Mouse (Mus musculus): ENCODE data around the gene Lmbrd2. TPM values are rescaled to one million over a fixed set of nuclear protein-coding genes. Genes with fewer than 3 reads are reported as not detected.
"Not testable (repeated sequence)": the region's sequence is repeated elsewhere in the genome, so short reads cannot be mapped to it uniquely, and the experiment has no call there.

Lmbrd2 gene
- polyA plus RNA-seq, 1 experiment from 2014 or later = 7.9 TPM

DNA sequence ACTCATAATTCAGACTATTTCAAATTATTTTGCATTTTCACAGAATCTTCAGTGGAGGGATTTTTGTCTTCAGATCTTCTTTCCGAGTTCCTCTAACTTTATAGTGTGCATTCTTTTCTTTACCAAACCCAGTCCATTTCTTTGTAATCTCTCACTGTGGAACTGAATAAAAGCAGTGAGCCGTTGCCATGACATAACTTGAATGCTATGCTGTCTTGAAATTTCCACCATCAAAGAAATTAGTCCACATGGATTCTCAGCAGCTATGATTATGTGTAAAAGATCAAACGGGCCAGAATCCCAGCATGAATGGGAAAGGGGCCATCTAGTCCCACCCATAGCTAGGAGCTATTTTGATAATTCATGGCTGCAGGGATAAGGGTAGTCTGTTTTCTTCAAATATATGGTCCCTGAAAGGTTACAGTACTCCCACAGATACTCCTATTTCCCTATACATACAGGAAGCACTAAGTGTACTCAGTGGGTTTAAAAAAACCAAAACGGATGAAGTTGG is 22.3 kb downstream of the Lmbrd2 start:
- H3K36me3 ChIP-seq (ENCODE audit: control insufficient read depth, insufficient read depth, low read length) = peaks cover 13% of the 10 kb centered on the region; the same call in 1 of the 2 replicates
- no peak for ATAC-seq (ENCODE audit: insufficient number of reproducible peaks, insufficient read depth, low FRiP score, low read depth)
- H3K4me1 ChIP-seq (ENCODE audit: control insufficient read depth, insufficient read depth, low read length) = no peaks in the 10 kb centered on the region
- 84% methylated on average over 4 of the region's 4 CpGs for WGBS
- H3K4me2 ChIP-seq (replicated peaks; ENCODE audit: low read depth, low read length) = no peak overlapping the region
- H3K9me3 ChIP-seq (ENCODE audit: control insufficient read depth, low read depth, low read length) = no peaks in the 10 kb centered on the region
- no peak overlapping the region for H3K4me3 ChIP-seq (ENCODE audit: low read depth, low read length)
- no peak overlapping the region for H3K9ac ChIP-seq (replicated peaks; ENCODE audit: low read depth, low read length)
- H3K27ac ChIP-seq (ENCODE audit: low read length) = no peak overlapping the region
- H3K27me3 ChIP-seq (ENCODE audit: control insufficient read depth, insufficient read depth, low read length) = no peaks in the 10 kb centered on the region

- H3K9me3 ChIP-seq (ENCODE audit: control insufficient read depth, low read depth, low read length) = no peaks in the 10 kb centered on the region
- peaks cover 10% of the 10 kb centered on the region for H3K36me3 ChIP-seq (ENCODE audit: control insufficient read depth, insufficient read depth, low read length)
- H3K4me2 ChIP-seq (replicated peaks; ENCODE audit: low read depth, low read length) = no peak overlapping the region
- no peak for ATAC-seq (ENCODE audit: insufficient number of reproducible peaks, insufficient read depth, low FRiP score, low read depth)
- no peaks in the 10 kb centered on the region for H3K4me1 ChIP-seq (ENCODE audit: control insufficient read depth, insufficient read depth, low read length)
- H3K27me3 ChIP-seq (ENCODE audit: control insufficient read depth, insufficient read depth, low read length) = no peaks in the 10 kb centered on the region
- 68% methylated on average over 6 of the region's 6 CpGs for WGBS
- no peak overlapping the region for H3K4me3 ChIP-seq (ENCODE audit: low read depth, low read length)
- H3K9ac ChIP-seq (replicated peaks; ENCODE audit: low read depth, low read length) = no peak overlapping the region
- H3K27ac ChIP-seq (ENCODE audit: low read length) = no peak overlapping the region
Observed at GRCm38 (mm10) chr15:9164125-9164524, 23.8 kb downstream of the Lmbrd2 start.

- Histone ChIP-seq H3K9ac (replicated peaks; ENCODE audit: low read depth, low read length) (no peak overlapping the region), H3K9me3 (ENCODE audit: control insufficient read depth, low read depth, low read length) (no peaks in the 10 kb centered on the region), H3K4me1 (ENCODE audit: control insufficient read depth, insufficient read depth, low read length) (no peaks in the 10 kb centered on the region), H3K27me3 (ENCODE audit: control insufficient read depth, insufficient read depth, low read length) (no peaks in the 10 kb centered on the region), H3K27ac (ENCODE audit: low read length) (no peak overlapping the region), H3K4me3 (ENCODE audit: low read depth, low read length) (no peak overlapping the region), H3K4me2 (replicated peaks; ENCODE audit: low read depth, low read length) (no peak overlapping the region), H3K36me3 (ENCODE audit: control insufficient read depth, insufficient read depth, low read length) (peaks cover 19% of the 10 kb centered on the region)
- WGBS = 83% methylated on average over 3 of the region's 3 CpGs
- no peak for ATAC-seq (ENCODE audit: insufficient number of reproducible peaks, insufficient read depth, low FRiP score, low read depth)
Observed at GRCm38 (mm10) chr15:9177038-9177437, 36.7 kb downstream of the Lmbrd2 start.

GRCm38 (mm10) chr15:9183995-9184394 is 43.6 kb downstream of the Lmbrd2 start:
- Histone ChIP-seq H3K36me3 (ENCODE audit: control insufficient read depth, insufficient read depth, low read length) (peaks cover 15% of the 10 kb centered on the region), H3K4me2 (replicated peaks; ENCODE audit: low read depth, low read length) (no peak overlapping the region), H3K27ac (ENCODE audit: low read length) (no peak overlapping the region), H3K27me3 (ENCODE audit: control insufficient read depth, insufficient read depth, low read length) (no peaks in the 10 kb centered on the region), H3K4me3 (ENCODE audit: low read depth, low read length) (no peak overlapping the region), H3K9me3 (ENCODE audit: control insufficient read depth, low read depth, low read length) (no peaks in the 10 kb centered on the region), H3K4me1 (ENCODE audit: control insufficient read depth, insufficient read depth, low read length) (no peaks in the 10 kb centered on the region), H3K9ac (replicated peaks; ENCODE audit: low read depth, low read length) (no peak overlapping the region)
- no peak for ATAC-seq (ENCODE audit: insufficient number of reproducible peaks, insufficient read depth, low FRiP score, low read depth)
- 94% methylated on average over 5 of the region's 5 CpGs for WGBS

GRCm38 (mm10) chr15:9189796-9190195 is 49.4 kb downstream of the Lmbrd2 start:
- H3K4me1 ChIP-seq (ENCODE audit: control insufficient read depth, insufficient read depth, low read length) = no peaks in the 10 kb centered on the region
- no peak for ATAC-seq (ENCODE audit: insufficient number of reproducible peaks, insufficient read depth, low FRiP score, low read depth)
- no peaks in the 10 kb centered on the region for H3K9me3 ChIP-seq (ENCODE audit: control insufficient read depth, low read depth, low read length)
- H3K9ac ChIP-seq (replicated peaks; ENCODE audit: low read depth, low read length) = no peak overlapping the region
- H3K27me3 ChIP-seq (ENCODE audit: control insufficient read depth, insufficient read depth, low read length) = no peaks in the 10 kb centered on the region
- H3K27ac ChIP-seq (ENCODE audit: low read length) = no peak overlapping the region
- H3K4me2 ChIP-seq (replicated peaks; ENCODE audit: low read depth, low read length) = no peak overlapping the region
- no peak overlapping the region for H3K4me3 ChIP-seq (ENCODE audit: low read depth, low read length)
- WGBS = 95% methylated on average over 2 of the region's 2 CpGs
- H3K36me3 ChIP-seq (ENCODE audit: control insufficient read depth, insufficient read depth, low read length) = peaks cover 16% of the 10 kb centered on the region

DNA sequence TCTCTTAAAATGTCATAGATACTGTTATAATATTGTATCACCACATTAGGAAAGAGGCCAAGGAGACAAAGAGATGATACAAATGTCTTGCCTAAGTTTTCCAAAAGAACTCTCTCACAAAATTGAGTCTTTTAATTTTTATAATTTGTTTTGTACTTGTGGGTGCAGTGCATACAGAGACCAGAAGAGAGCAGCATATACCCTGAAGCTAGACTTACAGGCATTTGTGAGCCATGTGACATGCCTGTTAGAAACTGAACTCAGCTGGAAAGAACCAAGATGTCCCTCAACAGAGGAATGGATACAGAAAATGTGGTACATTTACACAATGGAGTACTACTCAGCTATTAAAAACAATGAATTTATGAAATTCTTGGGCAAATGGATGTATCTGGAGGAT is 52.3 kb downstream of the Lmbrd2 start:
- H3K27me3 ChIP-seq (ENCODE audit: control insufficient read depth, insufficient read depth, low read length); H3K4me3 ChIP-seq (ENCODE audit: low read depth, low read length); H3K27ac ChIP-seq (ENCODE audit: low read length); H3K9me3 ChIP-seq (ENCODE audit: control insufficient read depth, low read depth, low read length); H3K4me2 ChIP-seq (replicated peaks; ENCODE audit: low read depth, low read length); H3K36me3 ChIP-seq (ENCODE audit: control insufficient read depth, insufficient read depth, low read length); H3K9ac ChIP-seq (replicated peaks; ENCODE audit: low read depth, low read length); ATAC-seq (ENCODE audit: insufficient number of reproducible peaks, insufficient read depth, low FRiP score, low read depth); H3K4me1 ChIP-seq (ENCODE audit: control insufficient read depth, insufficient read depth, low read length): not testable (repeated sequence)

DNA sequence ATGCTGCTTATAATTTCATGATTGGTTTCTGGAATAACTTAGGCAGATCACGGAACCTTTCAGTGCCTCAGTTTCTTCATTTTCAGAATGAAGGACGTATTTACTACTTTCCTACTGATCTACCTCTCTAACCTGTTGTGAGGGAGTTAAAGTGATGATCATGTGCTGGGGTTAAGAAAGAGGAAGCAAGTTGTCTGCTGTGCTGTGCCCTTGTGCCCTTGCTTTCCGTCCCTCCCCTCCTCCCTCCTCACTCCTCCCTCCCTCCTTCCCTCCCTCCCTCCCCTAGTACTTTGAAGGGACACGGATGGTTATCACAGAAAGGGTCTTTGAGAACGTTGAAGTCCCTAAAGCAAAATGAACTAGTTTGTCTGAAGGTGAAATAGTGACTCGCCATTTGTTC is 58.1 kb downstream of the Lmbrd2 start:
- Histone ChIP-seq H3K4me3 (ENCODE audit: low read depth, low read length) (no peak overlapping the region), H3K27me3 (ENCODE audit: control insufficient read depth, insufficient read depth, low read length) (no peaks in the 10 kb centered on the region), H3K4me2 (replicated peaks; ENCODE audit: low read depth, low read length) (no peak overlapping the region), H3K36me3 (ENCODE audit: control insufficient read depth, insufficient read depth, low read length) (peaks cover 6% of the 10 kb centered on the region), H3K4me1 (ENCODE audit: control insufficient read depth, insufficient read depth, low read length) (no peaks in the 10 kb centered on the region), H3K9ac (replicated peaks; ENCODE audit: low read depth, low read length) (no peak overlapping the region), H3K9me3 (ENCODE audit: control insufficient read depth, low read depth, low read length) (no peaks in the 10 kb centered on the region), H3K27ac (ENCODE audit: low read length) (no peak overlapping the region)
- 56% methylated on average over 6 of the region's 6 CpGs for WGBS
- no peak for ATAC-seq (ENCODE audit: insufficient number of reproducible peaks, insufficient read depth, low FRiP score, low read depth)

DNA sequence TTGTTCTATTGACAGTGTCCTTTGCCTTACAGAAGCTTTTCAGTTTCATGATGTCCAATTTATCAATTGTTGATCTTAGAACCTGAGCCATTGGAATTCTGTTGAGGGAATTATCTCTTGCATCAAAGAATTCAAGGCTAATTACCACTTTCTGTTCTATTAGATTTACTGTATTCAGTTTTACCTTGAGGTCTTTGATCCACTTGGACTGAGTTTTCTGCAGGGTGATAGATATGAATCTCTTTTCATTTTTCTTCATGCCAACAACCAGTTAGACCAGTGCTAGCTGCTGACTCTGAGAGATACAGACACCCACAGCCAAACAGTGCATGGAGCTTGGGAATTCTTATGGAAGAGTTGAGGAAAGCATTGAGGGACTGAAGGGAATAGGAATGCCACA is 71.5 kb downstream of the Lmbrd2 start:
- Histone ChIP-seq H3K36me3 (ENCODE audit: control insufficient read depth, insufficient read depth, low read length) (no peaks in the 10 kb centered on the region), H3K4me2 (replicated peaks; ENCODE audit: low read depth, low read length) (no peak overlapping the region), H3K4me1 (ENCODE audit: control insufficient read depth, insufficient read depth, low read length) (no peaks in the 10 kb centered on the region), H3K27me3 (ENCODE audit: control insufficient read depth, insufficient read depth, low read length) (no peaks in the 10 kb centered on the region), H3K27ac (ENCODE audit: low read length) (no peak overlapping the region), H3K9ac (replicated peaks; ENCODE audit: low read depth, low read length) (no peak overlapping the region), H3K9me3 (ENCODE audit: control insufficient read depth, low read depth, low read length) (no peaks in the 10 kb centered on the region), H3K4me3 (ENCODE audit: low read depth, low read length) (no peak overlapping the region)
- ATAC-seq (ENCODE audit: insufficient number of reproducible peaks, insufficient read depth, low FRiP score, low read depth) = no peak

- WGBS = 58% methylated on average over 3 of the region's 3 CpGs
- H3K27ac ChIP-seq (ENCODE audit: low read length); H3K36me3 ChIP-seq (ENCODE audit: control insufficient read depth, insufficient read depth, low read length); H3K4me3 ChIP-seq (ENCODE audit: low read depth, low read length); H3K9me3 ChIP-seq (ENCODE audit: control insufficient read depth, low read depth, low read length); H3K4me2 ChIP-seq (replicated peaks; ENCODE audit: low read depth, low read length); ATAC-seq (ENCODE audit: insufficient number of reproducible peaks, insufficient read depth, low FRiP score, low read depth); H3K27me3 ChIP-seq (ENCODE audit: control insufficient read depth, insufficient read depth, low read length); H3K9ac ChIP-seq (replicated peaks; ENCODE audit: low read depth, low read length); H3K4me1 ChIP-seq (ENCODE audit: control insufficient read depth, insufficient read depth, low read length): not testable (repeated sequence)
Observed at GRCm38 (mm10) chr15:9213026-9213425, 72.7 kb downstream of the Lmbrd2 start.

Measured in stomach, embryonic 14.5 days (tissue).